Mouse (Mus musculus): Measurements from ENCODE around the gene Bco2. TPM values are rescaled to one million over a fixed set of nuclear protein-coding genes. Genes with fewer than 3 reads are reported as not detected.

Gene Bco2
- polyA plus RNA-seq, 1 experiment, result 0.89 TPM

GRCm38 (mm10) chr9:50491531-50492045 lies 63.4 kb downstream of the Bco2 start:
- no peaks in the 10 kb centered on the region for H3K4me1 ChIP-seq (ENCODE audit: control insufficient read depth, insufficient read depth, low read length)
- H3K4me3 ChIP-seq (ENCODE audit: control insufficient read depth, low read depth, low read length), result no peak overlapping the region
- no peaks in the 10 kb centered on the region for H3K27me3 ChIP-seq (ENCODE audit: control insufficient read depth, insufficient read depth, low read length)
- no peaks in the 10 kb centered on the region for H3K36me3 ChIP-seq (ENCODE audit: control insufficient read depth, insufficient read depth, low read length)
- no peak overlapping the region for H3K27ac ChIP-seq (ENCODE audit: control insufficient read depth, insufficient read depth, low read depth, low read length)
- TF ChIP-seq POLR2A (IDR thresholded peaks at IDR 0.05; ENCODE audit: control insufficient read depth, low read depth, low read length) (no peak), CTCF (IDR thresholded peaks at IDR 0.05; ENCODE audit: control insufficient read depth, insufficient read depth, insufficient replicate concordance, low read depth, low read length) (no peak)

- no peaks in the 10 kb centered on the region for H3K4me1 ChIP-seq (ENCODE audit: control insufficient read depth, insufficient read depth, low read length)
- H3K27ac ChIP-seq (ENCODE audit: control insufficient read depth, insufficient read depth, low read depth, low read length), result no peak overlapping the region
- no peaks in the 10 kb centered on the region for H3K27me3 ChIP-seq (ENCODE audit: control insufficient read depth, insufficient read depth, low read length)
- no peaks in the 10 kb centered on the region for H3K36me3 ChIP-seq (ENCODE audit: control insufficient read depth, insufficient read depth, low read length)
- TF ChIP-seq POLR2A (IDR thresholded peaks at IDR 0.05; ENCODE audit: control insufficient read depth, low read depth, low read length), result no peak
- TF ChIP-seq CTCF (IDR thresholded peaks at IDR 0.05; ENCODE audit: control insufficient read depth, insufficient read depth, insufficient replicate concordance, low read depth, low read length), result no peak
- no peak overlapping the region for H3K4me3 ChIP-seq (ENCODE audit: control insufficient read depth, low read depth, low read length)
Measured at GRCm38 (mm10) chr9:50490836-50491235, 64.1 kb downstream of the Bco2 start.

- Histone ChIP-seq H3K27me3 (ENCODE audit: control insufficient read depth, insufficient read depth, low read length) (no peaks in the 10 kb centered on the region), H3K27ac (ENCODE audit: control insufficient read depth, insufficient read depth, low read depth, low read length) (no peak overlapping the region), H3K4me1 (ENCODE audit: control insufficient read depth, insufficient read depth, low read length) (peaks cover 3% of the 10 kb centered on the region), H3K36me3 (ENCODE audit: control insufficient read depth, insufficient read depth, low read length) (no peaks in the 10 kb centered on the region), H3K4me3 (ENCODE audit: control insufficient read depth, low read depth, low read length) (peak overlapping the region; percentile 37)
- no peak for TF ChIP-seq POLR2A (IDR thresholded peaks at IDR 0.05; ENCODE audit: control insufficient read depth, low read depth, low read length)
- TF ChIP-seq CTCF (IDR thresholded peaks at IDR 0.05; ENCODE audit: control insufficient read depth, insufficient read depth, insufficient replicate concordance, low read depth, low read length), result no peak
Measured at GRCm38 (mm10) chr9:50485521-50485920, 69.5 kb downstream of the Bco2 start.

Other genes starting within 250 kb of the Bco2 start
- gene Rpl10-ps3, start 210.2 kb downstream of the Bco2 start, polyA plus RNA-seq (2012; rRNA removed), result 5.3 and 6.6 TPM in 2 replicates
- gene Plet1, start 60.7 kb downstream of the Bco2 start, polyA plus RNA-seq (2012; rRNA removed), result 0.16 and 0.87 TPM in 2 replicates
- 9.9 and 10.7 TPM in 2 replicates for gene Pts, start 26.5 kb downstream of the Bco2 start, polyA plus RNA-seq (2012; rRNA removed)
- gene Il18, start 354 bp downstream of the Bco2 start, polyA plus RNA-seq (2012; rRNA removed), result 0.67 and 0.72 TPM in 2 replicates
- gene Tex12, start 6.1 kb upstream of the Bco2 start, polyA plus RNA-seq (2012; rRNA removed), result 3.7 and 6.2 TPM in 2 replicates
- 61.7 and 75.8 TPM in 2 replicates for gene Sdhd, start 48.6 kb upstream of the Bco2 start, polyA plus RNA-seq (2012; rRNA removed)
- gene Timm8b, start 48.7 kb upstream of the Bco2 start, polyA plus RNA-seq (2012; rRNA removed), result 512 and 577 TPM in 2 replicates
- gene Pih1d2, start 62.1 kb upstream of the Bco2 start, polyA plus RNA-seq (2012; rRNA removed), result 38.2 and 40.3 TPM in 2 replicates
- gene Nkapd1, start 62.3 kb upstream of the Bco2 start, polyA plus RNA-seq (2012; rRNA removed), result 6.0 and 6.4 TPM in 2 replicates
- 36.8 and 39.7 TPM in 2 replicates for gene Dlat, start 104.6 kb upstream of the Bco2 start, polyA plus RNA-seq (2012; rRNA removed)
- 14.1 and 15.0 TPM in 2 replicates for gene Dixdc1, start 184.3 kb upstream of the Bco2 start, polyA plus RNA-seq (2012; rRNA removed)
- gene 2310030G06Rik, start 191.4 kb upstream of the Bco2 start, polyA plus RNA-seq (2012; rRNA removed), result 1.6 and 2.1 TPM in 2 replicates
- 4.4 and 6.0 TPM in 2 replicates for gene Cryab, start 196.1 kb upstream of the Bco2 start, polyA plus RNA-seq (2012; rRNA removed)
- 2.3 and 3.6 TPM in 2 replicates for gene Hspb2, start 197.2 kb upstream of the Bco2 start, polyA plus RNA-seq (2012; rRNA removed)
- gene Fdxacb1, start 213.1 kb upstream of the Bco2 start, polyA plus RNA-seq (2012; rRNA removed), result 5.3 and 5.8 TPM in 2 replicates
- 31.0 and 40.0 TPM in 2 replicates for gene Alg9, start 219.8 kb upstream of the Bco2 start, polyA plus RNA-seq (2012; rRNA removed)
- 662 and 684 TPM in 2 replicates for gene 1110032A03Rik, start 220.3 kb upstream of the Bco2 start, polyA plus RNA-seq (2012; rRNA removed)

All from testis, adult 2 months (tissue).